Mouse (Mus musculus) brain, embryonic 18.5 days (tissue): ENCODE measurements at regions not wholly inside any gene's neighbourhood (a gene's known extent, or its start where the extent isn't known, plus 50 kb on each side); places are given as distances from the start of the nearest gene placed in this dataset.
A peak's percentile ranks its signal among the peaks of the same experiment; 100 is the strongest.

Source experiments
- DNase-seq: peaks from one replicate; pipeline ENCODE4 v3.0.0-alpha.2; 2012; ENCODE audit warnings: low read depth, low spot score

DNA sequence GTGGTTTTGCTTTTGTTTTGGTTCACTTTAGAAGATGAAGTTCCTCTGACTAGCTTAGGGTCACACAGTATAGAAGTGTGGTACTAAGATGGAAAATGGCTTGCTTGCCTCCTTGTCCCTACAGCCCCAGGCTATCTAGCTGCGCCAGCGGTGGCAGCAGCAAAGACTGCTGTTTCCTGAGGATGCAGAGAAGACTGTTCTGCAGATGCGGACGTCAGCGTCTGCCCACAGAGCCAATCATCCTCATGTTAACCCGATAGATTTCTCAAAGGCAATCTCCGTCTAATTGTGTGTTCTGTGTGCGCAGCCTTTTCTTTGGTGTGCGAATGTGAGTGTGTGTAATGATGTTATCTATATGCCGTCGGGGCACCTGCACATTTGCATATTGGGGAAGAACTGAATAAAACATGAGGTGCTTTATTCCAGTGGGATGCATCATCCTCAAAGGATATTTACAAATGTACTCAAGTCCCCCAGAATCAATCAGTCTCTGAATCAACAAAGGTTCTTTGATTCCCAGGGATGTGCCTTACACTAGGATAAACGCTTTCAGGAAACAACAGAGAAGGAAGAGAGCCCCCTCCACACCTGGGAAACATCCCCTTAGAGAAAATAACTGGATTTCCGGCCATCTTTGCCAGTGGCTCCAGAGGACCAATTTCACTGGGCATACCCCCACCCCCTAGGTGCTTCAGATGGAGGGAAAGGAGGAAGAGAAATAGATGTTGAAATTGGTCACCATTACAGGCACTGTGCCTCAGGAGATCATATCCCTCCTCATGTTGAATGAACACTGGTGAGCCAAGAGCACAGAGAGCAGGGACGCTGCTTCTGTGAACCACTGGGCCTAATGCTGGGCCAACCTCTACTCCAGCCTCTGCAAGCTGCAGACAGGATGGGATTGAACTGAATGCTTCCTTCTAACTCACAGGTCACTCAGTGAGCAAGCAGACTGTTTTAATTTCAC is 409.7 kb upstream of the Plxna2 start:
- no peak for DNase-seq

DNA sequence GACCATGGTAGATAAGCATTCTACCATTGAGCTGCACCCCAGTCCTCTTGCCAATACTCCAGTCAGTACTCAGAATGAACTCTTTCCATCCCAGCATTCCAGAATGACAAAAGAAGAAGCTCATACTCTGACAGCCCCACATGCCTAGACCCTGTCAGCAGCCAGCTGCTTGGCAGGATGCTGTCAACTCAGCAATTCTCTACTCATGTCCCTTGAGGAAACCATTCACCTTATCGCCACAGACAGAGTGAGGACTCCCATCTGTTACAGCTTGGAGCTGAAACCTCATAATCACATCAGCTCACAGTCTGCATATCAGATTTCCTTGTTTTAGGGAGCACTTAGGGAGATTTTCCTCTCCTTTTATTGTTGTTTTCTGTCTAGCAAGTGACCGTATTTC is 420.5 kb upstream of the Plxna2 start:
- DNase-seq, result no peak

DNA sequence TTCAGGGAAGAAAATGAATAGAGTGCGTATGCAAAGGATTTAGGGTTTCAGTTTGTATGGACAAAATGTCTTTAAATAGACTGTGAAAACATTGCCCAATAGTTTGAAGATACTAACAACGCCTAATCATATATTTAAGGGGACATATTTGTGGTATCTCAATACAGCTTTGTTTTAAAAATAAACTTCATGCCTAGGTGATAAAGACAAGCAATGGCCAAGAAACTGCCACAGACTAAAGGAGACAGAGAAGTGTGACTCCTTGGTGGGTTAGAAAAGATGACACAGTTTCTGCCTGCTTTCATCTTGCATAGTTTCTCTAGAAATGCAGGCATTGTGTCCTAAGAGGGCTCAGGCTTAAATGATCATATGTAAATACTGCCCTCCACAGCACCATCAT is 435.7 kb upstream of the Plxna2 start:
- DNase-seq, result no peak

DNA sequence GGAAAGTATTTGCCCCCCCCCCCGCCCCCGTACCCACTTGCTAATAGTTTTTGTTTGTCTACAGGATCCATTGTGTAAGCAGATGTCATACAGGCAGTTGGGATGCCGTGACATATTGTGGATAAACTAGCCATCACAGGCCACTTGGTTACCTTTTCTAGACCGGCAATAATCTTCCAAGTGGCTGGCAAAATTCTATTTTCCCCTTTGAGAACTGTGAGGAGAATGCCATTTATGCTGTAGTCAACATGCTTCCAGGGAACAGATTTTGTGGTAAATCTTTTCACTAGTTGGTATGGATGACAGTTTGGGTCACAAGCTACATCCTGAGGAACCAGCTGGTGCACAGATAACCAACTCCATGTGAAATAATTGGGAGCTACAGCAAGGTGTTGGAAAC is 456.5 kb upstream of the Plxna2 start:
- DNase-seq, result peak; percentile 56

DNA sequence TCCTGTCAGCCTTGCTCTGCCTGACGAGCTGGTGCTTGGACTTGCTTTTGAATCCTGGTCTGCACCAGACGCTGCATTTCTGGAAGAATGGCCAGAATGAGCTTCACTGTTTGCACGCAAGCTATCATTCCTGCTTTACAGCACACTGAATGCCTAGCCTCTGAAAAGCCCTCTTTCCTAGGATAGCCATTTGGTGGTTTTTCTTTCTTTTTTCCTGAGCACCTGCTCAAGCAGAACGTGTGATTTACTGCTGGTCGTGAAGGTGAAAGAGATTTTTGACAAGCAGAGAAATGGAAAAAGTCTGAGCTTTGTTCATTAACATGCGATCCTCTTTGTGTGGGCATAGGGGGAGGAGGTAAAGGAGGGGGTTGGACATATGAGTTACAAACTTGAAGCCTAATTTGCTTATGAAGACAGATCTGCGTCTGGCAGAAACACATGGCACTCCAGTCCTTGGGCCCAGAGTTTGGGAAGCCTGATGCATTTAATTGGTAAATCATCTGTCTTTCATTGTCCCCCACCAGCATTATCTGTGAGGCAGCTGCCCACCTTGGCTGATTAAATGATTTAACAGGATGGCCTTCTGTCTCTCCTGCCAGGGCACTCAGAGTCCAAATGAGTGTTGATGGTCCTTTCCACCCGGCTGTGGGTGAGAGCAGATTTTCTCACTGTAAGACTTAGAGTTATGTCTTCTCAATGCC is 457.1 kb upstream of the Plxna2 start:
- DNase-seq, result peak; percentile 78

DNA sequence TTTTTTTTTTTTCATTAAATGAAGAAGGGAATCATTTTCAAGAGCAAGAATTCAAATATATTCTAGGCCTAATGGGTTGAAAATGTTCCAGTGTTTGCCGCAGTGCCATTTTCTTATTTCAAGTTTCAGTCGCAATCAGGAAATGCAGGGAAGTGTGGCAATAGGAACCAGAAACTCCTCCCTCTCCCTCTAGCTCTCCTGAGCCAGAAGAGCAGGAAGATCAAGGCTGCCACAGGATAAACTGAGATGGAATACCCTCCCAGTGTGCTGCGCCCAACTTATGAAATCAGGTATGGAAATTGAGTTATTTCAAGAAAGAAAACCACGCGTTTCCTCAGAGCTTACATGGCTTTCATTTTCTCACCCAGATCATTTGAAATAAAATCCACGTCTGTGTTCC is 460.8 kb upstream of the Plxna2 start:
- no peak for DNase-seq

DNA sequence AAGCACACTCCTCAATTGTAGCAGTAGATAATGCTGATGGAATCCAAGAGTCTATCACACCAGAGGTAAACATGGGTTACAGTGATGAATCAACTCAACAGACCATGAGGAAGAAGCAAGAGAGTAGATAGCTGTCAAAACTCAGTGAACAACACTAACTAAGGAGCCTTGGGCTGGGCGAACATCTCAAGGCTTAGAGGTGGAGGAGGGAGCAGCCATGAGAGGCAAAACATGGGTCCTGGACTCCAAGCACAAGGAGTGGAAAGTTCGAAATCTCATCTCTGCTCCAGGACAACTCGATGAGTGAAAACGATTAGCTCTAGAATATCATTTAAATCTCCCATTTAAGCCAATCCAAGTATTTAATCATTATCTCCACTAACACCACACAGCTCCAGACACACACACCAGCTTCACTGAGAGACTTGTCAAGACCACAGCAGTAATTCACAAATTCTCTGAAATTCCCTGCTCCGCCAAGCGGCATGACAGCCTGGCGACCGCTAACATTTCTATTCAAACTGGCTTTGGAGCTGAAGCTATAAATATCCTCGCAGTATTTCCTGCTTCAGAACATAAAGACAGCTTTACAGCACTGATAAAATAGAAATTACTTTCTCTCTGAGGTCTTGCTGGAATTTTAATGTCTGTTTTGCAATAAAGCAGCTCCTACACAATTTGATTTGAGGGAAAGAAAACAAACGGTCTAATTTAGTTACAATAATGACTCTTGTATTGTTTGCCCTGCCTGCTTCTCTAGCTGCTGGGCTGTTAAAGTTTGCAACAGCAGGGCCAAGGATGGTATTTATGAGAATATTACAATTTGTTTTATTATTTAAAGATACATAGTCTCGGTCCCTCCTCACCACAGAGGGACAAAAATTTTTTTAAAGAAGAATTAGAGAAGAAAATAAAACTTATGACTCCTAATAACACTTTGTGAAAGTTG is 469.3 kb upstream of the Plxna2 start:
- DNase-seq, result peak; percentile 47

DNA sequence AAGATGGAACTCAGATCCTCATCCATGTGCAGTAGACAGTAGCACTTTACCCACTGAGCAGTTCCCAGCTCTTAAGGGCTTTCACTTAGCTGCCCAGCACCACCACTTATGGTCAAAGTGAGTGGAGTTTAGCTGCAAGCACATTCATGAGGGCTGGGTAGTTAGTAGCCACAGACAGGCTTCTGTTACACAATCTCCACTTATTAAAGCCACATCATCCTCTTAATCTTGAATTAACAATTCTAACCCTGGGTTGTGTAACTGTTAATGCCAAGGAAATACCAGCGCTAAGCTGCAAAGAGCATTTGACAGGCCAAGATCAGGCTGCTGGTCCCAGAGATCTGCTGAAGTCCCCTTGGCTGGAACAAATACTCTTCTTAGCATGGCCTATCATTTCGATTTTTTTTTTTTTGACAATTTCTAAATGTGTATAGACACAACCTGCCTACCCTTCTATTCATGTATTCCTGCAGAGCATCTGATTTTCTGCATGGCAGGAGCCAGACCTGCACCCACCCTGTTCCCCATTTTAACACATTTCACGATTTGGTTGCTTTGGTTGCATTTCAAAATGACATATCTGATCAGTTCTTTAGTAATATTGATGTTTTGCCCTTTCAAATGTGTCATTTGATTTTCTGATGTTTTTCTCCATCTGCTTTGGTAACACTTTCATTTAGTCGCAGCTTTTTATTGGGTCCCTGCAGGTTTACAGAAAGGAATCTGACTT is 500.2 kb upstream of the Plxna2 start:
- DNase-seq, result no peak

DNA sequence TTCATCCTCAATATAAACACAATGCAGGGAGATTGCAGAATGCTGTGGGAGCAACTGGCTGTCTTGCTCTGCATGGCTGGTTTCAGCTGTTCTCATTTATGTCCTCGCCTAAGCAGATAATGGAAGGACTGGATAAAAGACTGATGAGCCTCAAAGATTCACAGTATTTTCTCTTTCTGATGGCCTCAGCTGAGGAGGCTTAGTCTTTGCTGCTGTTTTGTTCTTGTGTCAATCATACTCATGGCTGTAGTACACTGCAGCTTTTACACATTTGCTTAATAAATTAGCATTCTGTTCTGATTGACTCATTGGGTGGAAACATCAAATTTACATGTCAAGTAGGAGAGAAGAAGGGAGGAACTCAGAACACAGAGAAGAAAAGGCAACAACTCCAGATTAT is 503.6 kb upstream of the Plxna2 start:
- DNase-seq, result no peak

DNA sequence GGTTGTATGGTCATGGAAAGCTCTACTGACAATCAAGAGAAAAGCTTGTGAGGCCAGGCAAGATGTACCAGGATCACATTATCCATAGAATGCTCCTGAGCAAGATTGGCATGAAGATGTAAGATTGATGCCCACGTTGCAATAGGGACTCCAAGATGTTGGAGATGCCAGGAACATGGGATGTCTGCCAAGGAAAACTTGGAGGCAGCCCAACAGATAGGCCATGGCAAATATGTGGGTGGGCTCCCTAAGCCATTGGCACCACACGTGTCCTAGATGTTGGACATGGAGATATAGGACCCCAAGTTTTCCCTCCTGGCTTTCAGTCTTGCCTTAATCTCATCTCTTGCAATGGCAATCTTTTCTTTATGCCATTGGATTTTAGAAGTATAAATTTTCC is 506.1 kb upstream of the Plxna2 start:
- DNase-seq, result no peak

DNA sequence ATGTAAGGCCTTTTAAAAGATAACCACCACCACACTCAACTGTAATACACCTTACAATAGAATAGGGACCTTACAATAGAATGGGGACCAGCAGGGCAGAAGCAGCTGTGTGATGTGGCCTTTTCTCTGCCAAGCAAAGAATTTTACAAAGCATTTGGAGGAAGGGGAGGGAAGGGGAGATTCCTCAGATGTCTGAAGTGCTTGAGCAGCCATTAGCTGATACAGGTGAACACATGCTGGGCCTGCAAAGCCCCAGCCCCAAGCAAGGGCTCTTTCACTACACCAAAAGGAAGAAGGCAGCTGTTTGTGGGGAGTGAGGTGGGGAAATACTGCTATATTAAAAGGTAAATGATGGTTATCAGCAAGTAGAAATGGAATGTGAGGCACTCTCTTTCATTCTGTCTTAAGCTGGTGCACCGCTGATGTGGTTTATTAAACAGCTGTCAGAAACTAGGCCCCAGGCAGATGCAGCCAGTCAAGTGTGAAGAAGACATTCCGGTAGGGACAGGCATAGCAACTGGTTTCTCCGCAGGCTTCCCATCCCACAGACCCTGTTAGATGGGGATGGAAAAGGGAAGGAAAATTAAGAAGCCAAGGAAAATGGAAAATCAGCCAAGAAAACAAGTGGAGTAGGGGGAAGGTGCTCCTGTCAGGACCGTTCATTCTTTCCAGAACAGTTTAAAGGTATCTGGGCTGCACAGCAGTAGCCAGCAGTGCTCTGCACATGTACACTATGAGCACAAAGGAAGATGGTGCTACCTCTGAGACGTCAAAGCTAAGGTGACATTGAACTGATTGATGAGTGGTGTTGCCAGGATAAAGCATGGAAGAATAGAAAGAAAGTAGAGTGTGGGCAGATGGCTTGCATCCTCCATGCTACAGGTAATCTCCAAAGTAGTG is 508.6 kb upstream of the Plxna2 start:
- DNase-seq, result no peak

DNA sequence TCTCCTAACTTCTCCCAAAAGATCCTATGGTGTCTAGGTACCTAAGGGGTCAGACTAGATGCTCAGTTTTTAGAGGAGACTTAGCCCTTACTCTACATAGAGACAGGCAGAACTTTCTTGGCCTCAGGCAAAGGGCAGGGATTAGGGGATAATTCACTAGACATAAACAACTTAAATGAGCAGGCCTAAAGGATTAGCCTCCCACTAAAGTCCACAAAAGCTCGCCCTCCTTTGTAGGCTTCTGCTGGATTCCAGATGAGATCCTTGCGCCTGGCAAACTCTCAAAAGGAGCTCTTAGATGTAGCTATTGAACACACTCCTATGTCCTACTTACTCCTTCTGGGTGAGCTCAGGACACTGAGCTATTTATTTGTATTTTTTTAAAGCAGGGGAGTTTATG is 509.9 kb upstream of the Plxna2 start:
- DNase-seq, result no peak

DNA sequence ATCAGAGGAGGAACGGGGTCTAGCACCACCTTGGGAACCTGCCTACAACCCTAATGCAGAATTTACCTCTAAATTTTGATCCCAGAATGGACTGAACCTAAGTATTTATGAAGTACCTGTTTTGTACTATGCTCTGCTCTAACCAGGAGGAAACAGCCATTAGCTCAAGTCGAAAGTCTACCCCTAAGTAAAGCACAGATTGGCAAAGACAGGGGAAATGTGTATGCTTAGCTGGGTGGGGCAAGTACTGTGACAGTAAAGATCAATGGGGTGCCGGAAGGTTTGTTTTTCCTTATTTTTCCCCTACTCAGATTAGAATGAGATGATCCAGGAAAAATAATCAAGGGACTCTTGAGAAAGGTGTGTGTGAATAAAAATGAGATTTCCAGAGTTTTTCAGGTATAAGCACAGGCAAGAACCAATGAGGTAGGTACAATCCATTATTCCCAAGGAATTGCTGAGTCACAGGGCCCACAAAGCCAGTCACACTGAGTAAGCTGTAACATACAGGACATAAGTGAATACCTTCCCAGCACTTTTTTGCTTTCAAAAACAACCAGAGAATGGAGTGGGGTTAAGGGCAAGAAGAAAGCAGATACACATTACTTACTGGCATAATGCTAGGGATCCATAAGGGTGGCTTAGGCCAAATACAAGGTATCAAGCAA is 510.6 kb upstream of the Plxna2 start:
- no peak for DNase-seq

DNA sequence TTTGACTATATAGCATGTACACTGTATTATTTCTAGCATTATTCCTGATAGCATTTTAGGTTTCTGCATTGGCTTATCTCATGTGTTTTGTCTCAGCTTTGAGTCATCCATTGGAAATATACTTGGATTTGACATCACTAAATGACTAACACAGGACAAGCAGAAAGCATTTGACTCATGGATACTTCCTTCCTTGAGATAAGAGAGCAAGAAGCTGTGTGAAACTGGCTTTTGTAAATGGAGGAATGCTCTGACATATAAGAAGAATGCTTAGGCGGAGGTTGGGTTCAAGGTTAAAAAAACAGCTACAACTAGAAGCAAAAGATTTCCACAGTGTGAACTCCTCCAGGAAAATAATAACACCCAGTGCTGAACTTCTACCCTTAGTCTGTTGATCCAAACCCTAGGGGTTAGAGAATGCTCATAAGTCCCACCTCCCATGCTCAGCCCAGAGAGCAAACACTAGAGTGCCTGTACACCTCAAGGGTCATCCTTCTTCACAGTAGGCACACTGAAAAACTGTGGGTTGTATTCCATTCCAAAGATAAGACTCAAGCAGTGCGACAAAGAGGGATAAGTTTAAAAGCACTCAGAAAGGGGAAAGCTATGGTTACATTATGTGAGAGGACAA is 528.0 kb upstream of the Plxna2 start:
- DNase-seq, result no peak

DNA sequence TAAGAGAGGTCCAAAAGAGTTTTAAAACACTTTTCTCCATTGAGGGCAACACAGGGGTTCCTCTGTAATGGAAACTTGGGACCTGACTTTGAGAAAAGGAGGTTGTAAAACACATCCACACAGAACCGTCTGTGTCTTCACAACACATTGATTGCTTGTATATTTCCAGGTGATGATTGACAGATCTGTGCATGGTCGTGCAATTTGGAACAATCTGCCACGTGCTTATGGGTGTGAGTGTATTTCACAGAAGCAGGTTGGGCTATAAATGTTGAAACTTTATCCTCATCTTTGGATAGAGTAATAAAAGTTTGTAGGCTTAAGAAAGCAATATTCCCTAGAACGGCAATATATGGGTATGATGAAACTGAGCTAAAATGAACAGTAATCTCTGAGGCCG is 559.5 kb upstream of the Plxna2 start:
- no peak for DNase-seq

DNA sequence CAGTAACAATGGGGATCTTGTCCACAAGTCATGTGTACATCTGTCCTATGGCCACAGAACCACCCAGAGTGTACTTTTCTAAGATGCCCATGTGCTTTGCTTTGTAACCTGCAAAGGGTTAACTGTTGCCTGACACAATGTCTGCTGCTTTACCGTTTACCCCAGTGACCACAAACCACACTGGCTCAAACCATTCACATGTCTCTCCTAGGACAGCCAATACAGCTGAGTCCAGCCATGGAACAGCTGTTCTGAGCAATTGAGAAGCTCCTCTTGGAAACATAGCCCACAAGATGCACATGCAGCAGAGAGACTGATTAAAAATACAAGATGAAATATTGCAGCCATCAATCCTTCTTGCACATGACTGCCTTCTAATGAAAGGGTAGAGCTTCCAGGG is 561.5 kb upstream of the Plxna2 start:
- DNase-seq, result no peak

DNA sequence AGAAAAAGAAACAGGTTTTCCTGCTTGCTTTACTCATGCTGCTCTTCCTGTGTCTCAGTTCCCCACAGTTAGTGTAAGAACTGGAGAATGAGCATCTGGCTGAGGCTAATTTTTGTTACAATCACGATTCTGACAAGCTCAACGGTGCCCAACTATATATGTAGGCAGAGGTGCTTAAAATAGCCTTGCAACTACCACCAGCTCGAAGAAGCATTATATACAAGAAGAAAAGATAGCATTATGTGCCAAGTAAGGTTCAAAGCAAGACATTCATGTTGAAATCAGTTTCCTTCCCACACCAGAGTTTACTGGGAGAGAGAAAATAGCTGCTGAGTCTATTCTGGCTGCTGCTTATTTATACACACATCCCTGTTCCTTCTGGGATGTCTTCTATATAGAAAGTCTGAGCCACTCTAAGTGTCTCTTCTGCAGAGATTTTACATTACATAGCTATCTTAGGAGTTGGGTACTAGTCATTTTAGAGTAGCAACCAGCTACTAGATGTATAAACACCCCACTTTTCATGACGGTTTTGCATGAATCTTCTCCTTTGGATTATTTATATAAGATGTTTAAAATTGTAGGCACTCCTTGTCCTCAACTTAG is 568.2 kb upstream of the Plxna2 start:
- DNase-seq, result no peak
